In the genomic region with DNA sequence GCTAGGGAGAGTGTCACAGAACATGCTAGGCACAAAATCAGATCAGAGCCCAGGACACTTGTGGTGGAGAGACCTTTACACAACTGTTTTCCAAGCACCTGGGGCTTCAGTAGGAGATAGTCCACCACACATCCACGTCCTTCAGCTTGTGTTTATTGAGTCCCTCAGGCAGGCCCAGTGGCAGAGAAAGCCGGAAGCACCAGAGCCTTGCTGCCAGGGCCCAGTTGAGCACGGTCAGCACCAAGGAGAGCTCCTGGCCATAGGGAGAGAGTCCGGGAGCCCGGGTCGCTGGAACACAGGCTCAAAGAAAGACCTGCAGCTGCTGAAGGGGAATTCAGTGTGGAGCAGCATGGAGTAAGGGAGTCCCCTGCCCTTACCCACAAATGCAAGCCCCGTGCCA, we compare ENCODE assay signal across 11 mouse cellular contexts. TPM values are rescaled to one million over a fixed set of nuclear protein-coding genes. Genes with fewer than 3 reads are reported as not detected.
DNase-seq lines count a peak whose midpoint lies in the region; ATAC-seq and TF ChIP-seq lines count a peak whose summit lies in the region.
"Had no signal": no experiment of that assay in that cellular context is flagged by ENCODE, and none has a peak within 500 bp of the region (broad histone marks: within the 10 kb centered on the region; RNA-seq: fewer than 3 reads in every experiment).

No protein-coding gene starts in this region.

- no peaks in the 10 kb centered on the region for H3K36me3 ChIP-seq in hindbrain, embryonic 11.5 days (ENCODE audit: control insufficient read depth, insufficient read depth, low read length)
- no peaks in the 10 kb centered on the region for H3K36me3 ChIP-seq in hindbrain, embryonic 14.5 days (replicated peaks; ENCODE audit: control insufficient read depth, insufficient read depth)
- no peaks in the 10 kb centered on the region for H3K36me3 ChIP-seq in liver, embryonic 11.5 days (ENCODE audit: control insufficient read depth, insufficient read depth, low read length)
- no peaks in the 10 kb centered on the region for H3K36me3 ChIP-seq in intestine, embryonic 15.5 days
- H3K36me3 ChIP-seq: embryonic facial prominence, embryonic 12.5 days; heart, embryonic 15.5 days had no signal

- TF ChIP-seq POLR2A in brain, embryonic 14.5 days (IDR thresholded peaks at IDR 0.05; ENCODE audit: borderline replicate concordance, extremely low read depth, insufficient read depth, insufficient read length, poor library complexity, severe bottlenecking): no peak

- H3K4me3 ChIP-seq in hindbrain, embryonic 11.5 days (ENCODE audit: low read depth, low read length): no peak overlapping the region
- no peak overlapping the region for H3K4me3 ChIP-seq in hindbrain, embryonic 14.5 days (replicated peaks; ENCODE audit: low read length)
- H3K4me3 ChIP-seq in liver, embryonic 11.5 days (ENCODE audit: low read depth, low read length): no peak overlapping the region
- H3K4me3 ChIP-seq in intestine, embryonic 15.5 days (replicated peaks): no peak overlapping the region
- H3K4me3 ChIP-seq: embryonic facial prominence, embryonic 12.5 days; heart, embryonic 15.5 days had no signal

- peak; percentile 70 for DNase-seq in hindbrain, embryonic 11.5 days (ENCODE audit: low spot score)
- DNase-seq in hindbrain, embryonic 14.5 days (ENCODE audit: low spot score): no peak
- peak; percentile 41 for DNase-seq in ES-CJ7 (ENCODE audit: low read depth, low spot score)
- peak; percentile 29 for DNase-seq in brain, embryonic 14.5 days (ENCODE audit: low read depth)
- peak; percentile 68 for DNase-seq in liver, embryonic 11.5 days (ENCODE audit: low spot score)
- no peak for DNase-seq in right cerebral cortex, postnatal 14 days
- DNase-seq in gastrocnemius, postnatal 36 days: no peak

- no peaks in the 10 kb centered on the region for H3K4me1 ChIP-seq in hindbrain, embryonic 11.5 days (replicated peaks; ENCODE audit: control insufficient read depth, insufficient read depth, low read length)
- H3K4me1 ChIP-seq in hindbrain, embryonic 14.5 days (replicated peaks; ENCODE audit: control insufficient read depth, insufficient read depth, low read length): peaks cover 6% of the 10 kb centered on the region; the same call in 1 of the 2 replicates
- H3K4me1 ChIP-seq in liver, embryonic 11.5 days (replicated peaks; ENCODE audit: control insufficient read depth, insufficient read depth, low read length): no peaks in the 10 kb centered on the region
- no peaks in the 10 kb centered on the region for H3K4me1 ChIP-seq in intestine, embryonic 15.5 days (replicated peaks)
- H3K4me1 ChIP-seq: embryonic facial prominence, embryonic 12.5 days had no signal

- no peaks in the 10 kb centered on the region for H3K9me3 ChIP-seq in hindbrain, embryonic 11.5 days (ENCODE audit: control insufficient read depth, low read length)
- H3K9me3 ChIP-seq in hindbrain, embryonic 14.5 days (ENCODE audit: control insufficient read depth, low read length): no peaks in the 10 kb centered on the region
- no peaks in the 10 kb centered on the region for H3K9me3 ChIP-seq in liver, embryonic 11.5 days (ENCODE audit: control insufficient read depth, low read length)
- H3K9me3 ChIP-seq in intestine, embryonic 15.5 days: no peaks in the 10 kb centered on the region
- H3K9me3 ChIP-seq: embryonic facial prominence, embryonic 12.5 days; heart, embryonic 15.5 days had no signal

- H3K4me2 ChIP-seq in hindbrain, embryonic 11.5 days (replicated peaks; ENCODE audit: low read depth, low read length): no peak overlapping the region
- no peak overlapping the region for H3K4me2 ChIP-seq in hindbrain, embryonic 14.5 days (replicated peaks)
- no peak overlapping the region for H3K4me2 ChIP-seq in liver, embryonic 11.5 days
- H3K4me2 ChIP-seq in intestine, embryonic 15.5 days (replicated peaks): no peak overlapping the region
- H3K4me2 ChIP-seq: embryonic facial prominence, embryonic 12.5 days; heart, embryonic 15.5 days had no signal

- no peak for ATAC-seq in hindbrain, embryonic 11.5 days (ENCODE audit: low FRiP score)
- no peak for ATAC-seq in hindbrain, embryonic 14.5 days (ENCODE audit: low FRiP score)
- no peak for ATAC-seq in liver, embryonic 11.5 days (replicated peaks; ENCODE audit: low FRiP score)
- no peak for ATAC-seq in intestine, embryonic 15.5 days

- intact Hi-C loops in gastrocnemius, postnatal 36 days (cut with DNase I): no loop called here

- no peak overlapping the region for H3K9ac ChIP-seq in hindbrain, embryonic 11.5 days (ENCODE audit: low read depth, low read length)
- no peak overlapping the region for H3K9ac ChIP-seq in hindbrain, embryonic 14.5 days
- no peak overlapping the region for H3K9ac ChIP-seq in liver, embryonic 11.5 days (ENCODE audit: low read depth, low read length)
- no peak overlapping the region for H3K9ac ChIP-seq in intestine, embryonic 15.5 days
- H3K9ac ChIP-seq: embryonic facial prominence, embryonic 12.5 days; heart, embryonic 15.5 days had no signal

- H3K27ac ChIP-seq in hindbrain, embryonic 11.5 days (ENCODE audit: low read depth, low read length): no peak overlapping the region
- H3K27ac ChIP-seq in hindbrain, embryonic 14.5 days: no peak overlapping the region
- H3K27ac ChIP-seq in liver, embryonic 11.5 days (ENCODE audit: low read depth, low read length): no peak overlapping the region
- no peak overlapping the region for H3K27ac ChIP-seq in intestine, embryonic 15.5 days
- H3K27ac ChIP-seq: embryonic facial prominence, embryonic 12.5 days; heart, embryonic 15.5 days had no signal

- WGBS in hindbrain, embryonic 11.5 days: 12% methylated on average over 7 of the region's 7 CpGs
- 14% methylated on average over 7 of the region's 7 CpGs for WGBS in hindbrain, embryonic 14.5 days
- 6% methylated on average over 7 of the region's 7 CpGs for WGBS in liver, embryonic 11.5 days
- 5% methylated on average over 7 of the region's 7 CpGs for WGBS in intestine, embryonic 15.5 days

- TF ChIP-seq CTCF in brain, embryonic 14.5 days (IDR thresholded peaks at IDR 0.05; ENCODE audit: borderline replicate concordance, extremely low read depth, insufficient read depth, insufficient read length): no peak

- no peaks in the 10 kb centered on the region for H3K27me3 ChIP-seq in hindbrain, embryonic 11.5 days (ENCODE audit: control insufficient read depth, insufficient read depth, low read length)
- no peaks in the 10 kb centered on the region; the same call in 1 of the 2 replicates for H3K27me3 ChIP-seq in hindbrain, embryonic 14.5 days (ENCODE audit: control insufficient read depth, insufficient read depth, low read length)
- H3K27me3 ChIP-seq in liver, embryonic 11.5 days (replicated peaks; ENCODE audit: control insufficient read depth, insufficient read depth, low read length): no peaks in the 10 kb centered on the region
- 0 out of 2 replicates have a peak, but pooled peaks cover 4% of the 10 kb centered on the region for H3K27me3 ChIP-seq in intestine, embryonic 15.5 days (replicated peaks)

RNA-seq across cellular contexts. Expression of gene Htr6, which starts 15.8 kb away (rescaled TPM):
- not detected in 2 replicates for polyA plus RNA-seq in hindbrain, embryonic 11.5 days (2014; fragmentation: Nextera tagmentation; extraction: Ambion mirVana)
- polyA plus RNA-seq in hindbrain, embryonic 14.5 days (2014; fragmentation: Nextera tagmentation; extraction: Ambion mirVana): 0.58 and 0.65 TPM in 2 replicates
- 1.8 and 2.0 TPM in 2 replicates for polyA plus RNA-seq in brain, embryonic 14.5 days (2012; rRNA removed)
- not detected in 2 replicates for polyA plus RNA-seq in liver, embryonic 11.5 days (2014; fragmentation: Nextera tagmentation; extraction: Ambion mirVana)
- 0.14 and 0.18 TPM in 2 replicates for polyA plus RNA-seq in intestine, embryonic 15.5 days (2015; fragmentation: Nextera tagmentation; extraction: Ambion mirVana)
- total RNA-seq in gastrocnemius, postnatal 36 days (2021): not detected
- polyA plus RNA-seq: heart, embryonic 15.5 days; liver, embryonic 16.5 days had no signal

RNA-seq across cellular contexts. Expression of gene Nbl1, which starts 33.2 kb away (rescaled TPM):
- polyA plus RNA-seq in hindbrain, embryonic 11.5 days (2014; fragmentation: Nextera tagmentation; extraction: Ambion mirVana): 17.2 and 19.6 TPM in 2 replicates
- 47.8 and 47.9 TPM in 2 replicates for polyA plus RNA-seq in hindbrain, embryonic 14.5 days (2014; fragmentation: Nextera tagmentation; extraction: Ambion mirVana)
- polyA plus RNA-seq in brain, embryonic 14.5 days (2012; rRNA removed): 33.8 and 35.8 TPM in 2 replicates
- 4.0 and 5.0 TPM in 2 replicates for polyA plus RNA-seq in liver, embryonic 11.5 days (2014; fragmentation: Nextera tagmentation; extraction: Ambion mirVana)
- 49.5 and 49.9 TPM in 2 replicates for polyA plus RNA-seq in intestine, embryonic 15.5 days (2015; fragmentation: Nextera tagmentation; extraction: Ambion mirVana)
- total RNA-seq in gastrocnemius, postnatal 36 days (2021): 10 to 100 TPM; 22.6 to 22.8 TPM

Comparison
In these comparisons a context has a peak if more than half of its experiments do, and no peak if none do; other contexts are left out.
1. DNase-seq: peak in hindbrain, embryonic 11.5 days (single experiment), ES-CJ7 (single experiment), brain, embryonic 14.5 days (single experiment) and liver, embryonic 11.5 days (single experiment); none in hindbrain, embryonic 14.5 days (single experiment), right cerebral cortex, postnatal 14 days (single experiment) and gastrocnemius, postnatal 36 days (0 of 2).